Mouse (Mus musculus) embryo, embryonic 11 days (tissue): ENCODE measurements at regions not wholly inside any gene's neighbourhood (a gene's known extent, or its start where the extent isn't known, plus 50 kb on each side); places are given as distances from the start of the nearest gene placed in this dataset.
"Not testable (repeated sequence)": the region's sequence is repeated elsewhere in the genome, so short reads cannot be mapped to it uniquely, and the experiment has no call there.

Source experiments
- DNase-seq: peaks from one replicate; pipeline ENCODE4 v3.0.0-alpha.2; 2015

DNA sequence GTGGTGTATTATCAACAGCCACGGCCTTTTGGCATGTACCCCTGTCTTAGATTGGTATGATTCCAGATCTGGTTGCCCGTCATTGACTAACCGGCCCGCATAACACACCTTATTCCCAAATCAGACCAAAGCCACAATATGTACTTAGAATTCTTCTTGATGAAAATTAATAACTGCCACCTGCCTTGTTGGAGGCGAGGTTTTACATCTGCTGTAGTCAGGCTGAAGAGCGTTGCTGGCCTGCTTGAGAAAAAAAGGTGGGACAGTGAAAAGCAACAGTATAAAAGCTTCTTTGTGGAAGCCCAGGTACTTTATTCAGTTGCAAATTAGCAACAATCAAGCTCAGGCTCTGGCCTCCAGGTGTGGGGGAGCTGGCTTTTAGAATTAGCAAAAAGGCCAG, 223.6 kb upstream of the Car8 start:
- DNase-seq = not testable (repeated sequence)

- no peak for DNase-seq
Observed at GRCm38 (mm10) chr4:8454346-8454745, 215.5 kb upstream of the Car8 start.

- DNase-seq = peak; percentile 73
Observed at GRCm38 (mm10) chr4:8432393-8432792, 193.6 kb upstream of the Car8 start.

GRCm38 (mm10) chr4:8431032-8431332, 192.1 kb upstream of the Car8 start:
- DNase-seq = no peak

DNA sequence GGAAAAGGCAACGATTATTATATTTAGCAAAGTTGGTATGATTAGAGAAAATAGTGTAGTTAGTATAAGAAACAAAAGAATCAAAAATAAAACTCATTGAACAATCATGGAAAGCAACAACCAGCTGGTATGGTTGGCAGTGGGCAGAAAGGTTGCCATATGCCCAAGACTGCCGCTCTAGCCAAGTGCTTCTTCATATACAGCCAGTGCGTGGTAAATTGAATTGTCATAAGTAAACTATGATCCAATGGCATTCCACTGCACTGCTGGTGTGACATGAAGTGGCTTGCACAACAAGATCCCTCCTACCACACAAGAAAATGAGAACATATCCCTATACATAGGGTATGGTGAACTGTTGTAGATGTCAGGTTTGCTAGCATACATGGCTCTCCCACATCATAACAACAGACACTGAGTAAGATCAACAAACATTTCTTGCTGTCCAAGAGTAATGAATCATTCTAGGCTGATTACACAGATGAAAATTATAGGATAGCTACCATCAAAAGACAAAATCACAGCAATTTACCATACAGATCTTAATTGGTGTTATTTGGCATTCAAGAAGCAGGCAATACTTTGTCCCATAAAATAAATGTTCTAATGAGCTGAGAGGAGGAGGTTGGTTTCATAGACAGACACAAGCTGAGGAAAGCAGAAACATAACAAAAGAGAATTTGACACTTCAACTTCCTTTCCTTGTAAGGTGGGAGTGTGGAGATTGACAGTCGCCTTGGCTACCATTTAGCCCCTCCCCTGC, 191.6 kb upstream of the Car8 start:
- no peak for DNase-seq

DNA sequence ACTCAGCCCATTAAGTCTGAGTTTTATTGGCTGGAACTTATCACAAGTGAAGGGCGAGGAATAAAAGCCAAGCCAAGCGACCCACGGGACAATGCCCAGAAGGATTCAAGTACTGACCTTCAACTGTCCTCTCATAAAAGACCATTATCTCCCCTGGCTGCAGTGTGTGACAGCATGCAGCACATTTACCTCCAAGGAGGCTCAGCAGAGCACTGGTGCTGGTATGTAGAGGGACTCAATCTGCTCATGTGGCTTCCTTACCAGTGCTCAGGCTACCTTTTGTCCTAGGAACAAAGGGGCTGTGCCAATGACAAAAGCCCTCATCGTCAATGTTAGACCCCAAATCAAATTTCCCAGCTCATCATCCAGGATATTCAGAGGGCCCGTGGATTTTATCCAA, 190.9 kb upstream of the Car8 start:
- no peak for DNase-seq

- DNase-seq = no peak
Observed at GRCm38 (mm10) chr4:8428629-8429523, 190.0 kb upstream of the Car8 start.

GRCm38 (mm10) chr4:8427812-8428211, 189.0 kb upstream of the Car8 start:
- no peak for DNase-seq

DNA sequence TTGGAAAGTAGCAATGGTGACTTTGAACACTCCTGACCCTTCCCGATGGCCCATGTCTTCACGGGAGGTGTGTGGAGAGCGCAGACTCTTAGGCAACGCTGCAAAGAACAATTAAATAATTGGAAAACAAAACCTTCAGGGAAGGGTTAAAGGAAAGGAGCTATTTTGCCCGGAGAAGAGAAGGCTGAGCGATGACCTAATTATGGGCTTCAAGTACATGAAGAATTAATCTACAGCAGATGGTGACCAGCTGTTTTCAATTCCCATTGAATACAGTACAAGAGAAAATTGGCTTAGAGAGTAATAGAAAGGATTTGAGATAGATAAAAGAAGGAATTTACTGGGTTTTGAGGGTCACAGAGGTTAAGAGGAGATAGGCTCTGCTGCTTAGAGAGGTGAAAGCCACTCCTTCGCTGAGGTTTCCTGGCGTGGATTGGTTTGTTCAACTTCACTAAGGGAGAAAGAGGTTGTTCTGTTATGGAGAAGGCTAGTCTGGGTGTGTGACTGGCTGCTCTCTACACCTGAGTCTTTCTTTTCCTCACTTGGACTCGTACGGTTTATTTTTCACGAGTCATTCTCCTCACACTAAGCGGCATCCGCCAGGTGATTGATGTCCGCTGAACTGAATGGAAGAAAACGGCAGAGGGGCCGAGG, 184.7 kb upstream of the Car8 start:
- peak; percentile 79 for DNase-seq

GRCm38 (mm10) chr4:8421285-8421684, 182.4 kb upstream of the Car8 start:
- no peak for DNase-seq

GRCm38 (mm10) chr4:8418374-8419031, 179.7 kb upstream of the Car8 start:
- DNase-seq = no peak

DNA sequence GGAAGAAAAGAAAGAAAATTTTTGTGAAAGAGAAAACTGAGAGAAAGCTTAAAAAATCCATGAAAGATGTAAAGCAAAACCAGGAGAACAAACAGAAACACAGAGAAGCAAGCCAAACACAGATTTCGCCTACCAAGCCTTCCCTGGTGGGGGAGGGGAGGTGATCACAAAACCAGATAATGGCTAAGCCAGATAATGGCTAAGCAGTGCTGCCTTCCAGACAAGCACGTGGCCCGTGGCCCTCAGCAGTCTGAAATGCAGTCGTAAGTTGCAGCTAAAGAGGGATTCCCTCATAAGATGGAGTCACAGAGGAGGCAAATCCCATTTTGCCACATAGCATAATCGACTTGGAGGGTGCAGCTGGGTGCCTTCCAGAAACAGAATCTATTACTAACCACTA, 179.0 kb upstream of the Car8 start:
- DNase-seq = peak; percentile 52

- DNase-seq = no peak
Observed at GRCm38 (mm10) chr4:8413307-8413706, 174.5 kb upstream of the Car8 start.

- no peak for DNase-seq
Observed at GRCm38 (mm10) chr4:8400069-8400468, 161.2 kb upstream of the Car8 start.

GRCm38 (mm10) chr4:8399430-8399829, 160.6 kb upstream of the Car8 start:
- DNase-seq = no peak

- no peak for DNase-seq
Observed at GRCm38 (mm10) chr4:8398969-8399368, 160.1 kb upstream of the Car8 start.

- no peak for DNase-seq
Observed at GRCm38 (mm10) chr4:8383162-8383561, 144.3 kb upstream of the Car8 start.

- DNase-seq = no peak
Observed at GRCm38 (mm10) chr4:8382125-8382417, 143.2 kb upstream of the Car8 start.

GRCm38 (mm10) chr4:8381408-8382124, 142.7 kb upstream of the Car8 start:
- peak; percentile 31 for DNase-seq

GRCm38 (mm10) chr4:8380711-8381338, 142.0 kb upstream of the Car8 start:
- DNase-seq = peak; percentile 70

- DNase-seq = no peak
Observed at GRCm38 (mm10) chr4:8374737-8375489, 136.1 kb upstream of the Car8 start.

GRCm38 (mm10) chr4:8374061-8374460, 135.2 kb upstream of the Car8 start:
- no peak for DNase-seq
